Mouse (Mus musculus) c-Kit-positive CD71-negative TER-119-negative erythroid progenitor cells, embryonic 14.5 days (primary cell): Measurements from ENCODE around the gene Tenm4.

ENCODE experiments used
- DNase-seq: peaks from one replicate; pipeline ENCODE4 v3.0.0-alpha.2; 2013; ENCODE audit warnings: low read depth

Gene Tenm4

GRCm38 (mm10) chr7:96648606-96649005, 477.6 kb downstream of the Tenm4 start:
- DNase-seq: no peak

GRCm38 (mm10) chr7:96649171-96649570, 478.1 kb downstream of the Tenm4 start:
- DNase-seq: no peak

GRCm38 (mm10) chr7:96650435-96650834, 479.4 kb downstream of the Tenm4 start:
- no peak for DNase-seq

- no peak for DNase-seq
These were observed 480.0 kb downstream of the Tenm4 start for GRCm38 (mm10) chr7:96651055-96651454.

GRCm38 (mm10) chr7:96651626-96652341, 480.7 kb downstream of the Tenm4 start:
- no peak for DNase-seq

- no peak for DNase-seq
These were observed 481.8 kb downstream of the Tenm4 start for GRCm38 (mm10) chr7:96652844-96653243.

GRCm38 (mm10) chr7:96654206-96654605, 483.2 kb downstream of the Tenm4 start:
- DNase-seq: no peak

GRCm38 (mm10) chr7:96655096-96655716, 484.2 kb downstream of the Tenm4 start:
- no peak for DNase-seq

- DNase-seq: no peak
These were observed 486.2 kb downstream of the Tenm4 start for GRCm38 (mm10) chr7:96657101-96657830.

GRCm38 (mm10) chr7:96657857-96658580, 487.0 kb downstream of the Tenm4 start:
- no peak for DNase-seq

- no peak for DNase-seq
These were observed 489.9 kb downstream of the Tenm4 start for GRCm38 (mm10) chr7:96660907-96661306.

- no peak for DNase-seq
These were observed 490.5 kb downstream of the Tenm4 start for GRCm38 (mm10) chr7:96661352-96662169.

- no peak for DNase-seq
These were observed 492.3 kb downstream of the Tenm4 start for GRCm38 (mm10) chr7:96663336-96663735.

- DNase-seq: no peak
These were observed 495.4 kb downstream of the Tenm4 start for GRCm38 (mm10) chr7:96666366-96666896.

- no peak for DNase-seq
These were observed 496.6 kb downstream of the Tenm4 start for GRCm38 (mm10) chr7:96667688-96668087.

- DNase-seq: no peak
These were observed 499.0 kb downstream of the Tenm4 start for GRCm38 (mm10) chr7:96670095-96670494.

GRCm38 (mm10) chr7:96672322-96672914, 501.4 kb downstream of the Tenm4 start:
- DNase-seq: no peak

- DNase-seq: no peak
These were observed 506.0 kb downstream of the Tenm4 start for GRCm38 (mm10) chr7:96677082-96677481.

- DNase-seq: no peak
These were observed 507.2 kb downstream of the Tenm4 start for GRCm38 (mm10) chr7:96678236-96678635.

- DNase-seq: no peak
These were observed 508.7 kb downstream of the Tenm4 start for GRCm38 (mm10) chr7:96679746-96680145.

- DNase-seq: no peak
These were observed 509.4 kb downstream of the Tenm4 start for GRCm38 (mm10) chr7:96680405-96680804.
